In genomic region chr11:4046526-4046925, GRCm38 (mm10) we compare ENCODE assay signal across 27 mouse cellular contexts. TPM values are rescaled to one million over a fixed set of nuclear protein-coding genes. Genes with fewer than 3 reads are reported as not detected.
A peak's percentile ranks its signal among the peaks of the same experiment; 100 is the strongest.
DNase-seq lines count a peak whose midpoint lies in the region; ATAC-seq lines count a peak whose summit lies in the region.
"Had no signal": no experiment of that assay in that cellular context is flagged by ENCODE, and none has a peak within 500 bp of the region (broad histone marks: within the 10 kb centered on the region; RNA-seq: fewer than 3 reads in every experiment).

No protein-coding gene starts in this region.

- DNase-seq in heart, adult 11 months, result peak; percentile 87
- no peak for DNase-seq in heart, postnatal 25 days (ENCODE audit: low spot score)
- DNase-seq in kidney, postnatal 14 days, result peak; percentile 22
- DNase-seq in kidney, adult 8-10 months, result no peak
- peak; percentile 52 for DNase-seq in retina, postnatal 1 day
- DNase-seq in retina, embryonic 14.5 days (ENCODE audit: low spot score), result no peak
- DNase-seq: adrenal gland, postnatal 36 days; cerebellum, adult 11-12 months; cerebellum, postnatal 25 days; gastrocnemius, adult 2 months; right cerebral cortex, postnatal 4 days; thymus, adult 18-20 months; thymus, postnatal 4 days had no signal

- intact Hi-C loops in heart, postnatal 25 days (cut with DNase I), result no loop called here

- no peaks in the 10 kb centered on the region for H3K4me1 ChIP-seq in stomach, embryonic 16.5 days (ENCODE audit: control insufficient read depth, insufficient read depth, low read length)
- H3K4me1 ChIP-seq: hindbrain, embryonic 13.5 days; kidney, embryonic 15.5 days; lung, embryonic 15.5 days; midbrain, embryonic 10.5 days had no signal

- H3K4me2 ChIP-seq in stomach, embryonic 16.5 days (ENCODE audit: low read depth, low read length), result no peak overlapping the region
- H3K4me2 ChIP-seq: hindbrain, embryonic 13.5 days; kidney, embryonic 15.5 days; liver, embryonic 11.5 days; lung, embryonic 15.5 days had no signal

- H3K36me3 ChIP-seq in stomach, embryonic 16.5 days (ENCODE audit: control insufficient read depth, insufficient read depth, low read length), result no peaks in the 10 kb centered on the region
- H3K36me3 ChIP-seq: hindbrain, embryonic 13.5 days; kidney, embryonic 15.5 days; lung, embryonic 15.5 days; midbrain, embryonic 10.5 days had no signal

- H3K9me3 ChIP-seq in stomach, embryonic 16.5 days (replicated peaks; ENCODE audit: control insufficient read depth, low read length), result no peaks in the 10 kb centered on the region
- H3K9me3 ChIP-seq: hindbrain, embryonic 13.5 days; kidney, embryonic 15.5 days; lung, embryonic 15.5 days; midbrain, embryonic 10.5 days had no signal

- peak; percentile 37; the same call in 1 of the 2 replicates for ATAC-seq in stomach, embryonic 16.5 days (ENCODE audit: insufficient read depth, low FRiP score)
- no peak for ATAC-seq in megakaryocyte, adult 5-6 weeks (ENCODE audit: poor library complexity, severe bottlenecking)
- ATAC-seq: CD4-positive, CD25-positive, alpha-beta regulatory T cell, adult 4 months; inflammation-experienced regulatory T-cells, adult 6 months had no signal

- 57% methylated on average over 5 of the region's 5 CpGs for WGBS in stomach, embryonic 16.5 days

- no peaks in the 10 kb centered on the region for H3K27me3 ChIP-seq in stomach, embryonic 16.5 days (ENCODE audit: control insufficient read depth, insufficient read depth, low read length)
- H3K27me3 ChIP-seq: hindbrain, embryonic 13.5 days; kidney, embryonic 15.5 days; lung, embryonic 15.5 days had no signal

- no peak overlapping the region for H3K9ac ChIP-seq in stomach, embryonic 16.5 days (ENCODE audit: low read length)
- H3K9ac ChIP-seq: hindbrain, embryonic 13.5 days; kidney, embryonic 15.5 days; lung, embryonic 15.5 days had no signal

- no peak overlapping the region for H3K27ac ChIP-seq in stomach, embryonic 16.5 days (ENCODE audit: low read length)
- H3K27ac ChIP-seq: gastrocnemius, adult 2 months; hindbrain, embryonic 13.5 days; kidney, embryonic 15.5 days; lung, embryonic 15.5 days; midbrain, embryonic 10.5 days had no signal

- no peak overlapping the region for H3K4me3 ChIP-seq in stomach, embryonic 16.5 days (replicated peaks; ENCODE audit: low read length)
- H3K4me3 ChIP-seq: gastrocnemius, adult 2 months; hindbrain, embryonic 13.5 days; kidney, embryonic 15.5 days; lung, embryonic 15.5 days; midbrain, embryonic 10.5 days had no signal

RNA-seq across cellular contexts. Expression of gene Sec14l4, which starts 15.3 kb away (rescaled TPM):
- total RNA-seq in heart, postnatal 25 days (2021), result under 1 TPM; 0.17 to 0.34 TPM
- polyA plus RNA-seq in stomach, embryonic 16.5 days (2015; fragmentation: Nextera tagmentation; extraction: Ambion mirVana), result 1.1 and 1.4 TPM in 2 replicates
- not detected in 2 replicates for total RNA-seq in megakaryocyte, adult 5-6 weeks (2015)
- not detected in 2 replicates for total RNA-seq in megakaryocyte, adult 5-6 weeks (2017)
- total RNA-seq: gastrocnemius, adult 2 months; left cerebral cortex, postnatal 36 days; midbrain, postnatal 0 days; neutrophil, adult 5-6 weeks had no signal
- polyA plus RNA-seq: CD4-positive, CD25-positive, alpha-beta regulatory T cell, adult 4 months; forebrain, embryonic 11.5 days; heart, embryonic 14.5 days; hindbrain, embryonic 13.5 days; inflammation-experienced regulatory T-cells, adult 6 months; kidney, embryonic 15.5 days; midbrain, embryonic 10.5 days had no signal

RNA-seq across cellular contexts. Expression of gene Sec14l3, which starts 18.1 kb away (rescaled TPM):
- total RNA-seq in heart, postnatal 25 days (2021), result not detected
- polyA plus RNA-seq in stomach, embryonic 16.5 days (2015; fragmentation: Nextera tagmentation; extraction: Ambion mirVana), result 0.15 and 0.49 TPM in 2 replicates
- not detected in 2 replicates for total RNA-seq in megakaryocyte, adult 5-6 weeks (2015)
- total RNA-seq in megakaryocyte, adult 5-6 weeks (2017), result not detected in 2 replicates
- total RNA-seq: adrenal gland, postnatal 36 days; gastrocnemius, adult 2 months; neutrophil, adult 5-6 weeks had no signal
- polyA plus RNA-seq: CD4-positive, CD25-positive, alpha-beta regulatory T cell, adult 4 months; heart, embryonic 14.5 days; inflammation-experienced regulatory T-cells, adult 6 months; kidney, embryonic 15.5 days; liver, embryonic 11.5 days; midbrain, embryonic 10.5 days had no signal

RNA-seq across cellular contexts. Expression of gene Mtfp1, which starts 48.7 kb away (rescaled TPM):
- total RNA-seq in heart, postnatal 25 days (2021), result 100 to 1,000 TPM; 142 to 144 TPM
- polyA plus RNA-seq in stomach, embryonic 16.5 days (2015; fragmentation: Nextera tagmentation; extraction: Ambion mirVana), result 17.7 and 19.6 TPM in 2 replicates
- total RNA-seq in megakaryocyte, adult 5-6 weeks (2015), result 1.1 and 2.6 TPM in 2 replicates
- total RNA-seq in megakaryocyte, adult 5-6 weeks (2017), result 1.3 and 1.8 TPM in 2 replicates
- total RNA-seq: neutrophil, adult 5-6 weeks had no signal

Comparison
In these comparisons a context has a peak if more than half of its experiments do, and no peak if none do; other contexts are left out.
1. DNase-seq: peak in heart, adult 11 months (single experiment), kidney, postnatal 14 days (single experiment) and retina, postnatal 1 day (single experiment); none in heart, postnatal 25 days (single experiment), kidney, adult 8-10 months (0 of 2) and retina, embryonic 14.5 days (single experiment).
2. RNA of gene Mtfp1, which starts 48.7 kb away (total RNA-seq): 142 to 144 TPM in heart, postnatal 25 days; 1.1 to 2.6 TPM in megakaryocyte, adult 5-6 weeks; every median in the first group is over 10 times any median in the second.